Mouse (Mus musculus): ENCODE measurements around the gene Mamdc4. TPM values are rescaled to one million over a fixed set of nuclear protein-coding genes. Genes with fewer than 3 reads are reported as not detected.
A peak's percentile ranks its signal among the peaks of the same experiment; 100 is the strongest.

Mamdc4 gene
- polyA plus RNA-seq, 1 experiment, result 8.7 TPM

- Histone ChIP-seq H3K36me3 (ENCODE audit: control insufficient read depth, insufficient read depth) (peaks cover 5% of the 10 kb centered on the region), H3K4me2 (ENCODE audit: low read depth) (no peak overlapping the region), H3K4me3 (no peak overlapping the region), H3ac (ENCODE audit: control insufficient read depth, insufficient read length) (no peak overlapping the region), H3K79me2 (ENCODE audit: control insufficient read depth, insufficient read depth) (no peaks in the 10 kb centered on the region), H3K27me3 (ENCODE audit: control insufficient read depth, insufficient read depth, insufficient read length) (no peaks in the 10 kb centered on the region)
- TF ChIP-seq POLR2AphosphoS2 (IDR thresholded peaks at IDR 0.05; ENCODE audit: insufficient read length, low read depth) (peak; percentile 71), POLR2A (IDR thresholded peaks at IDR 0.05; ENCODE audit: insufficient read length, low read depth) (no peak)
These were observed 8.9 kb upstream of the Mamdc4 start for GRCm38 (mm10) chr2:25583571-25583970.

- peaks cover 5% of the 10 kb centered on the region for H3K36me3 ChIP-seq (ENCODE audit: control insufficient read depth, insufficient read depth)
- no peak overlapping the region for H3ac ChIP-seq (ENCODE audit: control insufficient read depth, insufficient read length)
- no peaks in the 10 kb centered on the region for H3K27me3 ChIP-seq (ENCODE audit: control insufficient read depth, insufficient read depth, insufficient read length)
- H3K79me2 ChIP-seq (ENCODE audit: control insufficient read depth, insufficient read depth), result no peaks in the 10 kb centered on the region
- TF ChIP-seq REST (IDR thresholded peaks at IDR 0.05; ENCODE audit: insufficient read depth, insufficient read length), result no peak
- TF ChIP-seq MAX (IDR thresholded peaks at IDR 0.05; ENCODE audit: low read depth), result no peak
- no peak for TF ChIP-seq TCF3 (IDR thresholded peaks at IDR 0.05; ENCODE audit: insufficient read length, low read depth)
- TF ChIP-seq USF1 (IDR thresholded peaks at IDR 0.05; ENCODE audit: low read depth), result no peak
- no peak for TF ChIP-seq MYOG (IDR thresholded peaks at IDR 0.05; ENCODE audit: control insufficient read depth in 1 of 3, insufficient read depth in 1 of 3, insufficient read length in 2 of 3, low read depth in 2 of 3)
- no peak for TF ChIP-seq TCF12 (IDR thresholded peaks at IDR 0.05; ENCODE audit: insufficient read depth, poor library complexity, severe bottlenecking)
- TF ChIP-seq POLR2A (IDR thresholded peaks at IDR 0.05; ENCODE audit: insufficient read length, low read depth), result no peak
- no peak for TF ChIP-seq MYOD1 (IDR thresholded peaks at IDR 0.05; ENCODE audit: control insufficient read depth in 1 of 3, insufficient read length in 2 of 3, low read depth in 2 of 3)
- no peak for TF ChIP-seq E2F4 (IDR thresholded peaks at IDR 0.05; ENCODE audit: insufficient read depth)
- no peak for TF ChIP-seq SRF (IDR thresholded peaks at IDR 0.05; ENCODE audit: control insufficient read depth, insufficient read length, low read depth)
- no peak for TF ChIP-seq POLR2AphosphoS2 (IDR thresholded peaks at IDR 0.05; ENCODE audit: insufficient read length, low read depth)
- TF ChIP-seq CEBPB (IDR thresholded peaks at IDR 0.05; ENCODE audit: insufficient read depth, poor library complexity, severe bottlenecking), result no peak
- H3K4me2 ChIP-seq (ENCODE audit: low read depth), result no peak overlapping the region
- no peak overlapping the region for H3K4me3 ChIP-seq
These were observed 8.5 kb upstream of the Mamdc4 start for GRCm38 (mm10) chr2:25583120-25583481.

GRCm38 (mm10) chr2:25582466-25583119 lies 7.9 kb upstream of the Mamdc4 start:
- Histone ChIP-seq H3K27me3 (ENCODE audit: control insufficient read depth, insufficient read depth, insufficient read length) (no peaks in the 10 kb centered on the region), H3ac (ENCODE audit: control insufficient read depth, insufficient read length) (no peak overlapping the region), H3K4me2 (ENCODE audit: low read depth) (no peak overlapping the region), H3K79me2 (ENCODE audit: control insufficient read depth, insufficient read depth) (no peaks in the 10 kb centered on the region), H3K4me3 (no peak overlapping the region), H3K36me3 (ENCODE audit: control insufficient read depth, insufficient read depth) (peaks cover 5% of the 10 kb centered on the region)
- TF ChIP-seq POLR2AphosphoS2 (IDR thresholded peaks at IDR 0.05; ENCODE audit: insufficient read length, low read depth), result peak; percentile 72
- TF ChIP-seq REST (IDR thresholded peaks at IDR 0.05; ENCODE audit: insufficient read depth, insufficient read length), result no peak

GRCm38 (mm10) chr2:25581901-25582301 lies 7.3 kb upstream of the Mamdc4 start:
- H3K79me2 ChIP-seq (ENCODE audit: control insufficient read depth, insufficient read depth), result no peaks in the 10 kb centered on the region
- H3K4me3 ChIP-seq, result peak overlapping the region; percentile 16
- H3K27me3 ChIP-seq (ENCODE audit: control insufficient read depth, insufficient read depth, insufficient read length), result no peaks in the 10 kb centered on the region
- no peak overlapping the region for H3ac ChIP-seq (ENCODE audit: control insufficient read depth, insufficient read length)
- H3K36me3 ChIP-seq (ENCODE audit: control insufficient read depth, insufficient read depth), result peaks cover 5% of the 10 kb centered on the region
- TF ChIP-seq POLR2AphosphoS2 (IDR thresholded peaks at IDR 0.05; ENCODE audit: insufficient read length, low read depth) (peak; percentile 50), TCF12 (IDR thresholded peaks at IDR 0.05; ENCODE audit: insufficient read depth, poor library complexity, severe bottlenecking) (no peak)
- peak overlapping the region; percentile 84 for H3K4me2 ChIP-seq (ENCODE audit: low read depth)

- H3K79me2 ChIP-seq (ENCODE audit: control insufficient read depth, insufficient read depth), result no peaks in the 10 kb centered on the region
- peak within 1 kb of the TSS; percentile 84 for H3K4me2 ChIP-seq (ENCODE audit: low read depth)
- peaks cover 5% of the 10 kb centered on the region for H3K36me3 ChIP-seq (ENCODE audit: control insufficient read depth, insufficient read depth)
- H3K27me3 ChIP-seq (ENCODE audit: control insufficient read depth, insufficient read depth, insufficient read length), result no peaks in the 10 kb centered on the region
- TF ChIP-seq MYOD1 (IDR thresholded peaks at IDR 0.05; ENCODE audit: control insufficient read depth in 1 of 3, insufficient read length in 2 of 3, low read depth in 2 of 3), result peak in 2 of 3 experiments; percentile 18 to 49
- peak; percentile 77 for TF ChIP-seq POLR2AphosphoS2 (IDR thresholded peaks at IDR 0.05; ENCODE audit: insufficient read length, low read depth)
- TF ChIP-seq MYOG (IDR thresholded peaks at IDR 0.05; ENCODE audit: control insufficient read depth in 1 of 3, insufficient read depth in 1 of 3, insufficient read length in 2 of 3, low read depth in 2 of 3), result peak in 1 of 3 experiments; percentile 55
- TF ChIP-seq TCF3 (IDR thresholded peaks at IDR 0.05; ENCODE audit: insufficient read length, low read depth), result no peak
- peak within 1 kb of the TSS; percentile 16 for H3K4me3 ChIP-seq
- no peak within 1 kb of the TSS for H3ac ChIP-seq (ENCODE audit: control insufficient read depth, insufficient read length)
These were observed 6.7 kb upstream of the Mamdc4 start, which contains the start of gene Ajm1 for GRCm38 (mm10) chr2:25581294-25581864. Gene Ajm1, minus strand, starts transcription at chr2:25581757.
